Mouse (Mus musculus): ENCODE measurements around the gene Cyth1. TPM values are rescaled to one million over a fixed set of nuclear protein-coding genes. Genes with fewer than 3 reads are reported as not detected.

Gene Cyth1
- polyA plus RNA-seq, 1 experiment from 2014 or later: 12.4 TPM

GRCm38 (mm10) chr11:118210962-118211361, 37.4 kb downstream of the Cyth1 start:
- H3K9me3 ChIP-seq (ENCODE audit: control insufficient read depth, low read length): no peaks in the 10 kb centered on the region
- no peak overlapping the region for H3K4me2 ChIP-seq (replicated peaks; ENCODE audit: low read depth, low read length)
- peaks cover 42% of the 10 kb centered on the region for H3K4me1 ChIP-seq (ENCODE audit: control insufficient read depth, insufficient read depth, low read length)
- H3K4me3 ChIP-seq (ENCODE audit: low read length): no peak overlapping the region
- H3K9ac ChIP-seq (ENCODE audit: low read depth, low read length): no peak overlapping the region
- H3K36me3 ChIP-seq (ENCODE audit: control insufficient read depth, insufficient read depth, low read length): no peaks in the 10 kb centered on the region
- ATAC-seq (ENCODE audit: low FRiP score, low TSS enrichment): no peak
- H3K27me3 ChIP-seq (ENCODE audit: control insufficient read depth, insufficient read depth, low read length): no peaks in the 10 kb centered on the region
- no peak overlapping the region for H3K27ac ChIP-seq (ENCODE audit: low read depth, low read length)
- 86% methylated on average over 5 of the region's 5 CpGs for WGBS

- WGBS: 88% methylated on average over 4 of the region's 4 CpGs
- Histone ChIP-seq H3K9ac (ENCODE audit: low read depth, low read length) (no peak overlapping the region), H3K9me3 (ENCODE audit: control insufficient read depth, low read length) (no peaks in the 10 kb centered on the region), H3K4me1 (ENCODE audit: control insufficient read depth, insufficient read depth, low read length) (peaks cover 42% of the 10 kb centered on the region), H3K36me3 (ENCODE audit: control insufficient read depth, insufficient read depth, low read length) (no peaks in the 10 kb centered on the region), H3K4me3 (ENCODE audit: low read length) (no peak overlapping the region), H3K27me3 (ENCODE audit: control insufficient read depth, insufficient read depth, low read length) (no peaks in the 10 kb centered on the region), H3K27ac (ENCODE audit: low read depth, low read length) (no peak overlapping the region), H3K4me2 (replicated peaks; ENCODE audit: low read depth, low read length) (no peak overlapping the region)
- ATAC-seq (ENCODE audit: low FRiP score, low TSS enrichment): no peak
Observed at GRCm38 (mm10) chr11:118210116-118210515, 38.3 kb downstream of the Cyth1 start.

- Histone ChIP-seq H3K9me3 (ENCODE audit: control insufficient read depth, low read length) (no peaks in the 10 kb centered on the region), H3K36me3 (ENCODE audit: control insufficient read depth, insufficient read depth, low read length) (no peaks in the 10 kb centered on the region), H3K27ac (ENCODE audit: low read depth, low read length) (no peak overlapping the region; the same call in 1 of the 2 replicates), H3K4me1 (ENCODE audit: control insufficient read depth, insufficient read depth, low read length) (peaks cover 42% of the 10 kb centered on the region), H3K27me3 (ENCODE audit: control insufficient read depth, insufficient read depth, low read length) (no peaks in the 10 kb centered on the region), H3K4me3 (ENCODE audit: low read length) (no peak overlapping the region), H3K9ac (ENCODE audit: low read depth, low read length) (no peak overlapping the region; the same call in 1 of the 2 replicates), H3K4me2 (replicated peaks; ENCODE audit: low read depth, low read length) (no peak overlapping the region)
- 67% methylated on average over 3 of the region's 3 CpGs for WGBS
- ATAC-seq (ENCODE audit: low FRiP score, low TSS enrichment): no peak
Observed at GRCm38 (mm10) chr11:118209376-118209775, 39.0 kb downstream of the Cyth1 start.

- Histone ChIP-seq H3K4me3 (ENCODE audit: low read length) (no peak overlapping the region), H3K27ac (ENCODE audit: low read depth, low read length) (peak overlapping the region; percentile 48; the same call in 1 of the 2 replicates), H3K36me3 (ENCODE audit: control insufficient read depth, insufficient read depth, low read length) (no peaks in the 10 kb centered on the region), H3K9ac (ENCODE audit: low read depth, low read length) (0 out of 2 replicates have a peak overlapping the region, but pooled peaks have one; percentile 12), H3K4me1 (ENCODE audit: control insufficient read depth, insufficient read depth, low read length) (peaks cover 42% of the 10 kb centered on the region), H3K27me3 (ENCODE audit: control insufficient read depth, insufficient read depth, low read length) (no peaks in the 10 kb centered on the region), H3K9me3 (ENCODE audit: control insufficient read depth, low read length) (no peaks in the 10 kb centered on the region), H3K4me2 (replicated peaks; ENCODE audit: low read depth, low read length) (no peak overlapping the region)
- 14% methylated on average over 8 of the region's 8 CpGs for WGBS
- ATAC-seq (ENCODE audit: low FRiP score, low TSS enrichment): no peak
Observed at GRCm38 (mm10) chr11:118208672-118209272, 39.6 kb downstream of the Cyth1 start.

GRCm38 (mm10) chr11:118207424-118208033, 40.9 kb downstream of the Cyth1 start:
- no peak overlapping the region for H3K4me2 ChIP-seq (replicated peaks; ENCODE audit: low read depth, low read length)
- H3K36me3 ChIP-seq (ENCODE audit: control insufficient read depth, insufficient read depth, low read length): no peaks in the 10 kb centered on the region
- no peaks in the 10 kb centered on the region for H3K9me3 ChIP-seq (ENCODE audit: control insufficient read depth, low read length)
- peaks cover 42% of the 10 kb centered on the region for H3K4me1 ChIP-seq (ENCODE audit: control insufficient read depth, insufficient read depth, low read length)
- no peak for ATAC-seq (ENCODE audit: low FRiP score, low TSS enrichment)
- WGBS: 58% methylated on average over 3 of the region's 3 CpGs
- H3K27ac ChIP-seq (ENCODE audit: low read depth, low read length): no peak overlapping the region
- H3K9ac ChIP-seq (ENCODE audit: low read depth, low read length): no peak overlapping the region
- H3K27me3 ChIP-seq (ENCODE audit: control insufficient read depth, insufficient read depth, low read length): no peaks in the 10 kb centered on the region
- H3K4me3 ChIP-seq (ENCODE audit: low read length): no peak overlapping the region

GRCm38 (mm10) chr11:118206267-118206666, 42.1 kb downstream of the Cyth1 start:
- H3K27ac ChIP-seq (ENCODE audit: low read depth, low read length): no peak overlapping the region
- no peak overlapping the region for H3K4me2 ChIP-seq (replicated peaks; ENCODE audit: low read depth, low read length)
- no peak overlapping the region for H3K4me3 ChIP-seq (ENCODE audit: low read length)
- no peaks in the 10 kb centered on the region for H3K9me3 ChIP-seq (ENCODE audit: control insufficient read depth, low read length)
- H3K27me3 ChIP-seq (ENCODE audit: control insufficient read depth, insufficient read depth, low read length): no peaks in the 10 kb centered on the region
- H3K4me1 ChIP-seq (ENCODE audit: control insufficient read depth, insufficient read depth, low read length): peaks cover 42% of the 10 kb centered on the region
- no peak for ATAC-seq (ENCODE audit: low FRiP score, low TSS enrichment)
- no peaks in the 10 kb centered on the region for H3K36me3 ChIP-seq (ENCODE audit: control insufficient read depth, insufficient read depth, low read length)
- no peak overlapping the region for H3K9ac ChIP-seq (ENCODE audit: low read depth, low read length)
- 40% methylated on average over 3 of the region's 3 CpGs for WGBS

- WGBS: 84% methylated on average over 6 of the region's 6 CpGs
- ATAC-seq (ENCODE audit: low FRiP score, low TSS enrichment): no peak
Observed at GRCm38 (mm10) chr11:118203469-118203868, 44.9 kb downstream of the Cyth1 start.

GRCm38 (mm10) chr11:118202410-118203233, 45.8 kb downstream of the Cyth1 start:
- Histone ChIP-seq H3K27me3 (ENCODE audit: control insufficient read depth, insufficient read depth, low read length) (no peaks in the 10 kb centered on the region), H3K9ac (ENCODE audit: low read depth, low read length) (peak overlapping the region; percentile 62), H3K9me3 (ENCODE audit: control insufficient read depth, low read length) (no peaks in the 10 kb centered on the region), H3K4me2 (replicated peaks; ENCODE audit: low read depth, low read length) (peak overlapping the region; percentile 80), H3K27ac (ENCODE audit: low read depth, low read length) (peak overlapping the region; percentile 91), H3K4me1 (ENCODE audit: control insufficient read depth, insufficient read depth, low read length) (peaks cover 52% of the 10 kb centered on the region), H3K4me3 (ENCODE audit: low read length) (peak overlapping the region; percentile 40), H3K36me3 (ENCODE audit: control insufficient read depth, insufficient read depth, low read length) (no peaks in the 10 kb centered on the region)
- ATAC-seq (ENCODE audit: low FRiP score, low TSS enrichment): peak; percentile 83
- 5% methylated on average over 19 of the region's 19 CpGs for WGBS

More at GRCm38 (mm10) chr11:118203469-118203868, 44.9 kb downstream of the Cyth1 start:
- no peaks in the 10 kb centered on the region for H3K36me3 ChIP-seq (ENCODE audit: control insufficient read depth, insufficient read depth, low read length)
- H3K27me3 ChIP-seq (ENCODE audit: control insufficient read depth, insufficient read depth, low read length): no peaks in the 10 kb centered on the region
- no peaks in the 10 kb centered on the region for H3K9me3 ChIP-seq (ENCODE audit: control insufficient read depth, low read length)
- no peak overlapping the region for H3K4me2 ChIP-seq (replicated peaks; ENCODE audit: low read depth, low read length)
- H3K4me3 ChIP-seq (ENCODE audit: low read length): no peak overlapping the region
- peaks cover 49% of the 10 kb centered on the region for H3K4me1 ChIP-seq (ENCODE audit: control insufficient read depth, insufficient read depth, low read length)
- H3K27ac ChIP-seq (ENCODE audit: low read depth, low read length): no peak overlapping the region
- no peak overlapping the region for H3K9ac ChIP-seq (ENCODE audit: low read depth, low read length)
